Mouse (Mus musculus): ENCODE data around the gene Fam209.

DNA sequence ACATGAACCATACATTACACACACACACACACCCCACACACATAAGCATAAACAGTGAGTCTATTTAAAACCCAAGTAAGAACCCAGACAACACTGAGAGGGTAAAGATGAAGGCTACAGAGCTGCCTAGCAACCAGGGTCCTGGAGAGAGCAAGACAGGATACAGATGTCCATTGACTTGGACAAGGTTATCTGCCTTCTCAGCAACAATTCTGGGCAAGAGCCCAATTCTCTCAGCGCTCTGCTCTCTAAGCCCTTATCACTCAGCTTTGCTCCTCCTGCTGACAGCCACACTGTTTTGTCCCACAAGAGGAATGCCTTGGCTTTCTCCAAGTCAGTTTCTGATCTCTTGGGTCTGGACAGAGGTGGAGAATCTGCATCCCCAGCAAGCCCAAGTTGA lies 41.7 kb upstream of the Fam209 start:
- TF ChIP-seq CTCF (conservative IDR thresholded peaks at IDR 0.05; ENCODE audit: low read length) (no peak), NANOG (IDR thresholded peaks at IDR 0.05; ENCODE audit: borderline replicate concordance, low read length) (no peak), POU5F1 (IDR thresholded peaks at IDR 0.05; ENCODE audit: borderline replicate concordance, low read length) (no peak)
